Mouse (Mus musculus) bone marrow, adult 2 months (tissue): ENCODE measurements around the gene Cfd. TPM values are rescaled to one million over a fixed set of nuclear protein-coding genes. Genes with fewer than 3 reads are reported as not detected.
"Not testable (repeated sequence)": the region's sequence is repeated elsewhere in the genome, so short reads cannot be mapped to it uniquely, and the experiment has no call there.

Experiments
- H3K27ac ChIP-seq: fragments of 200-500 bp; 2 replicates; pipeline ENCODE4 v1.5.1; 2012; ENCODE audit warnings: low read depth, mild to moderate bottlenecking, control low read depth, inconsistent platforms, low read length; ENCODE audit not compliant: control insufficient read depth, poor library complexity, insufficient read depth
- H3K4me1 ChIP-seq: fragments of 200-500 bp; 2 replicates; pipeline ENCODE4 v1.6.1; 2011; ENCODE audit warnings: low read length; ENCODE audit not compliant: control insufficient read depth, insufficient read depth
- H3K4me3 ChIP-seq: fragments of 200-500 bp; replicated peaks from 2 replicates; pipeline ENCODE3; 2011; ENCODE audit warnings: mild to moderate bottlenecking, low read depth, low read length, control low read depth; ENCODE audit not compliant: control insufficient read depth
- CTCF ChIP-seq: fragments of 200-500 bp; IDR thresholded peaks from 2 replicates; pipeline ENCODE4 v1.5.1; 2011; ENCODE audit warnings: low read length, control low read depth; ENCODE audit not compliant: control insufficient read depth, insufficient read depth
- POLR2A ChIP-seq: fragments of 200-500 bp; IDR thresholded peaks from 2 replicates; pipeline ENCODE4 v1.6.1; 2011; ENCODE audit warnings: low read depth, mild to moderate bottlenecking, control low read depth, low read length, borderline replicate concordance; ENCODE audit not compliant: control insufficient read depth
- WGBS: fragments of 180-500 bp; shearing (Covaris S2); methylation state at CpG from one replicate; pipeline ENCODE4 v1.1.7; 2018; 5-methylcytosine and 5-hydroxymethylcytosine counted together
- polyA plus RNA-seq: library from polyadenylated mRNA; stranded (reverse); fragments of >200 nt; gene quantifications from 2 replicates; pipeline ENCODE4 v1.2.4, GENCODE M21; 2011; ENCODE audit warnings: low replicate concordance; ENCODE audit not compliant: missing spikeins, insufficient read depth, insufficient read length

Gene Cfd
- polyA plus RNA-seq, 1 experiment, result not detected

GRCm38 (mm10) chr10:79874290-79874862 lies 16.3 kb upstream of the Cfd start, which contains the start of the genes Prtn3 and Plppr3:
Prtn3 (plus strand) TSS chr10:79874476.
Plppr3 (minus strand) TSS chr10:79874634.
- TF ChIP-seq CTCF (no peak), POLR2A (0 out of 2 replicates have a peak, but pooled peaks have one; percentile 2)
- Histone ChIP-seq H3K4me3 (peak within 1 kb of the TSS; percentile 78), H3K4me1 (peaks cover 7% of the 10 kb centered on the region), H3K27ac (peak within 1 kb of the TSS; percentile 50)
- under 1% methylated on average over 57 of the region's 57 CpGs for WGBS

GRCm38 (mm10) chr10:79877174-79877573 lies 13.5 kb upstream of the Cfd start:
- Histone ChIP-seq H3K27ac (peak overlapping the region; percentile 35), H3K4me3 (no peak overlapping the region), H3K4me1 (peaks cover 15% of the 10 kb centered on the region)
- 4% methylated on average over 1 of the region's 1 CpGs for WGBS
- no peak for TF ChIP-seq CTCF
- TF ChIP-seq POLR2A, result no peak

GRCm38 (mm10) chr10:79877757-79878156 lies 12.9 kb upstream of the Cfd start:
- 2% methylated on average over 12 of the region's 12 CpGs for WGBS
- peak overlapping the region; percentile 45; the same call in 1 of the 2 replicates for H3K27ac ChIP-seq
- H3K4me1 ChIP-seq, result peaks cover 15% of the 10 kb centered on the region
- H3K4me3 ChIP-seq, result peak overlapping the region; percentile 14
- TF ChIP-seq CTCF (no peak), POLR2A (no peak)

- WGBS, result 13% methylated on average over 3 of the region's 3 CpGs
These were observed 11.1 kb upstream of the Cfd start for GRCm38 (mm10) chr10:79879527-79879926.

GRCm38 (mm10) chr10:79880721-79881120 lies 9.9 kb upstream of the Cfd start:
- WGBS, result 8% methylated on average over 9 of the region's 9 CpGs
- peaks cover 13% of the 10 kb centered on the region; the same call in 1 of the 2 replicates for H3K4me1 ChIP-seq
- peak overlapping the region; percentile 61 for H3K4me3 ChIP-seq
- TF ChIP-seq CTCF, result no peak
- TF ChIP-seq POLR2A, result no peak
- no peak overlapping the region for H3K27ac ChIP-seq

More at GRCm38 (mm10) chr10:79879527-79879926, 11.1 kb upstream of the Cfd start:
- H3K27ac ChIP-seq, result no peak overlapping the region
- H3K4me1 ChIP-seq, result peaks cover 12% of the 10 kb centered on the region; the same call in 1 of the 2 replicates
- H3K4me3 ChIP-seq, result peak overlapping the region; percentile 9
- no peak for TF ChIP-seq POLR2A
- TF ChIP-seq CTCF, result no peak

GRCm38 (mm10) chr10:79881981-79882380 lies 8.7 kb upstream of the Cfd start:
- peak overlapping the region; percentile 58 for H3K4me3 ChIP-seq
- TF ChIP-seq POLR2A (peak; percentile 59; the same call in 1 of the 2 replicates), CTCF (no peak)
- H3K27ac ChIP-seq, result peak overlapping the region; percentile 36
- WGBS, result under 1% methylated on average over 22 of the region's 22 CpGs
- peaks cover 12% of the 10 kb centered on the region; the same call in 1 of the 2 replicates for H3K4me1 ChIP-seq

GRCm38 (mm10) chr10:79883297-79884084 lies 7.2 kb upstream of the Cfd start:
- TF ChIP-seq POLR2A (no peak), CTCF (peak; percentile 92)
- Histone ChIP-seq H3K4me1 (peaks cover 12% of the 10 kb centered on the region; the same call in 1 of the 2 replicates), H3K27ac (peak overlapping the region; percentile 5; the same call in 1 of the 2 replicates), H3K4me3 (no peak overlapping the region)
- 11% methylated on average over 22 of the region's 22 CpGs for WGBS

GRCm38 (mm10) chr10:79884446-79884845 lies 6.2 kb upstream of the Cfd start:
- Histone ChIP-seq H3K4me3 (no peak overlapping the region), H3K4me1 (peaks cover 12% of the 10 kb centered on the region; the same call in 1 of the 2 replicates), H3K27ac (no peak overlapping the region)
- TF ChIP-seq CTCF, result no peak
- TF ChIP-seq POLR2A, result no peak
- 11% methylated on average over 4 of the region's 4 CpGs for WGBS

GRCm38 (mm10) chr10:79884938-79885337 lies 5.7 kb upstream of the Cfd start:
- not testable (repeated sequence) for H3K4me3 ChIP-seq
- WGBS, result 27% methylated on average over 3 of the region's 3 CpGs
- peaks cover 12% of the 10 kb centered on the region; the same call in 1 of the 2 replicates for H3K4me1 ChIP-seq
- H3K27ac ChIP-seq, result peak overlapping the region; percentile 21; the same call in 1 of the 2 replicates
